Mouse (Mus musculus): ENCODE results near the gene Msrb3.

Msrb3 gene

DNA sequence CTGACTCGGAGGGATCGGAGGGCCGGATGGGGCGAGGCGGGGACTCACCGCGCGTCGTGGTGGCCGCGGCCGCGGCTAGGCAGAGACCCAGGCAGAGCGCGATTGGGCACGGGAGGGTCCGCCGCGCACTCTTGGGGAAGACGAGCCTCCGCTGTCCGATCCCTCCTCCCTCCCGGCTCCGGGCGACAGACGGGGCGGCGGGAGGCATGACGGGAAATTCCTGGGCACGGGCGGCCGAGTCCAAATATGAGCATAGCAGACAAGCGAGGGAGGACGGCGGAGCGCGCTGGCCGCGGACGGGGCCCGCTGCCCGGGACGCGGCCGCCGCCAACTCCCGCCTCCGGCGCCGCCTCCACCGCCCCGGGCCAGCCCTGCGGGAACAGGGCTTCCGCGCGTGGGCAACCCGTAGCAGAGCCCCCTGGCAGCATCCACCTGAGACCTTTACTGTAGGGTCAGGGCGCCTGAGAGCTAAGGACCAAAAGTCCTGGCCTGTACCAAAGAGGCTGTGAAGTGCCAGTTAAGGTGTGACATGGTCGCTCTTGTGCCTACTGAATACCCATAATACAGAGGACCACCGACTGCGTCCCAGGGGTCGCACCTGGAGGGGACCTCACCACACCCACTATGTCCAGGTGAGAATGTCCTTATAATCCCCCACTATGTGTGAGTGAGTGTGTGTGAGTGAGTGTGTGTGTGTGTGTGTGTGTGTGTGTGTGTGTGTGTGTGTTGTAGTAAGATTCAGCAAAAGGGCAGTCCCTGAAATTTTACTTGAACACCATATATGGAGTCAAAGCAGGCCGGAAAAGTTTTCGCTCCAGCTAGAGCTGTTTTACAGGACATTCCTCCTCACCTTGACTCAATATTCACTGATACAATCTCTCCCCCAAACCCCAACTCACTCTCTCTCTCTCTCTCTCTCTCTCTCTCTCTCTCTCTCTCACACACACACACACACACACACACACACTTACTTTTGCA, at the start of gene Msrb3:
Gene Msrb3 (minus strand): TSS at position 317 of the 978 bp plus-strand sequence.
- peak; percentile 58 for DNase-seq

DNA sequence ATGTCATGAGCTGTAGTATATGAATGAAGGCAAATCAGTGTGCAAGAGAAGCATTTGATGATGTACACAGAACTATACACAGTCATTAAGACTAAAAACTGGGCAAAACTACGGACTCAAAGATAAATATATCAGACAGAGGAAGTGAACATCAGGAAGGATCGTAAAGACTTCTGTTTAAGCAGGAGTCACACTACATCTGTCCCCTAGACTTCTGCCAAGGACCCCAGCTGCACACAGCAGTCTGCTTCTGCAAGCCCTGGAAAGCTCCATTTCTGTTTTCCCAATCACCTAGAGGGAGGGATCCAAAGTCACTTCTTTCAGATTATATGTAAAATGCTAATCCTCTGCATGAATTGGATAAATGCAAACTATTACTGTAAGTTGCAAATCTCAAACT, 49.6 kb upstream of the Msrb3 start:
- DNase-seq: no peak

DNA sequence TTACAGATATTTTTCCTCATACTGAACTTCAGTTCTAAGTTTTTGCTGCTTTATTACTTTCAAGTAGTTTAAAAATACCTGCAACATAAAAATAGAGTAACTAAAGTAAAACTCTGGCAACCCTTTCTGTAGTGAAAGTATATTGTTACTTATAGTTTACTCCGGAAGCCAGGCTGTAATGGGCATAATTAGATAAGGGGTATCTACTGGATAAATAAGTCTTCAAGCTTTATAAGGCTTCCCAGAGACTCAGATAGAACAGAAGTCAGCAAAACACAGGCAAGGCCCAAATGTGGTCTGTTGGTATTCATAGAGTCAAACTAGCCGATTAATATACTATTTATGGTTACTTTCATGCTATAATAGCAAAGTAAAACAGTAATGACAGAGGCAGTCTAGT, 48.9 kb upstream of the Msrb3 start:
- no peak for DNase-seq

DNA sequence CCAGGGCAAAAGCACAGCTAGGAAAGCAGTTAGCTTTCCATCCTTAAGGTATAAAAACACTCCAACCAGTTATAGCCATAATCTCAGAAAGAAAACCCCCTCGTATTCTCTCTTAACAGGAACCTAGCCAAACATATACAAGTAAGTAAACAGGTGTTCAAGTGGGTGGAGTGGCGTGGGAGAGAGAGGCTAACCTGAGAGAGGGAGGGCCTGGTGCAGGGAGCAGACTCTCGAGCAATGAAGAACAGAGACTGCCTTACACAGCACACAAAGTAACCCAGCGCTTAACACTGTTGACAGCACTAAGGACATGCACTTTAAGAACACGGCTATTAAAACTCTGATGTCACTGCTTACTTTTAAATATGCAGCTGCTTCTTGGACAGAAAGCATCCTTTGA, 47.9 kb upstream of the Msrb3 start:
- no peak for DNase-seq

DNA sequence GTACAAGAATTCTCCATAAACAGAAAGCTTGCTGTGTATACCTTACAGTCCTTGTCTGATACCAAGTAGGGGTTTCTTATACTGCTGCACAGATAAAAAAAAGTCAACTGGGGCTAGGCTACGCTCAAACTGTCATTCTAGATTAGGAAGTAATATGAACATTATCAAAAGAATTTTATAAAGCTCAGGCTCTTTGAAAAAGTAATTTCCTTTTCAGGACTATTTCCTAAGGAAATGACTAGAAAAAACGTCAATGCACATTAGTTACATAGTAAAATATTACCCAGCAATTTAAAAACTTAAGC, 40.0 kb upstream of the Msrb3 start:
- no peak for DNase-seq

DNA sequence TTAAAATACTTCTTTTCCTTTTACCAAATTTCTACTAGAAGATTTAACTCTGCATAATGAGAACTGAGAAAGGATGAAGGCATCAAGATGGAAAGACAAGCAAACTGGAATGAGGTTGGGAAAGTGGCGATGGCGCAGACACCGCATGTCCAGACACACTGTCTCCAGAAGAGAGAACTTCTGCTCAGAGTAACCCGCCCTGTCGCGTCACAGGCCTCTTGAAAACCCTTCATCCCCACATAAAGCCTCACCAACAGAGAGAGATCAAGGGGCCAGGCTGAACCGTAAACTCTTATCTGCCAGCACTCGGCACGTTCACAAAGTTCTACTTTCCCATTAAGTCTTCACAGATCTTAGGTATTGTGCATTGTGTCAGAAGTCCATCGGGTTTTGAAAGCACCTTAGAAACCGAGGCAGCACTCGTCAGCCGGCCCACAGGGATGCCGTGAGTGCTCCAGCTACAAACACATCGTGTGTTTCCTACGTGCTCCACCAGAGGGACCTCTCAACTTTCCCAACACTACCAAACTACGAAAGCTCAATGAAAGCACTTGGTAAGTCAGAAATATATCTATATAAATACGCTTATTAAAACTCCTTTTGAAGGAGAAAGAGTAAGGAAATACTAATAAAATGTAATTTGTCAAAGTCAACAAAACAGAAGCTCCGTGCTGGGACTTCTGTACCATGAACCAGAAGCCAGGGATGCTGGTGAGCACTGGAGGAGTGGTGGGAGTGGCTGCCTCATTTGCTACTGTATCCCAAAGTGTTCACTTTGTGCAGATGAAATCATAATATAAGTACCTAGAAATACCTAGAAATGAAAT, 39.4 kb upstream of the Msrb3 start:
- DNase-seq: peak; percentile 50

DNA sequence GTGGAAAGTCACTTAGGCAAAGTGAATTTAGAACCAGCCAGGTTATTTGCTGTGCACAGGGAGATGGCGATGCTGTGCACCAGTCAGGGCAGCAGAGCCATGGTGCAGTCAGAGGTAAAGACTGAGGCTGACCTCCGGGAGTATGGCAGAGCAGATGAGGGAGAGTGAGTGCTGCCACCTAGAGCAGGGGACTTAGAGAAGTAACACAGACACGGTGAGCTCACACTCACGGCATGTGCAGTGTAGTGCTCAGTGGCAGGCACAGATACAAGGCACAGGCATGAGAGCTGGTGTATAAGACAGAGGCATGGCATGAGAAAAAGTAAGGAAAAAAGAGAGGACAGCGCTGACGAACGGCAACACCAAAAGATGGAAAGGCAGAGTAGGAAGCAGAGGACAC, 30.6 kb upstream of the Msrb3 start:
- no peak for DNase-seq

DNA sequence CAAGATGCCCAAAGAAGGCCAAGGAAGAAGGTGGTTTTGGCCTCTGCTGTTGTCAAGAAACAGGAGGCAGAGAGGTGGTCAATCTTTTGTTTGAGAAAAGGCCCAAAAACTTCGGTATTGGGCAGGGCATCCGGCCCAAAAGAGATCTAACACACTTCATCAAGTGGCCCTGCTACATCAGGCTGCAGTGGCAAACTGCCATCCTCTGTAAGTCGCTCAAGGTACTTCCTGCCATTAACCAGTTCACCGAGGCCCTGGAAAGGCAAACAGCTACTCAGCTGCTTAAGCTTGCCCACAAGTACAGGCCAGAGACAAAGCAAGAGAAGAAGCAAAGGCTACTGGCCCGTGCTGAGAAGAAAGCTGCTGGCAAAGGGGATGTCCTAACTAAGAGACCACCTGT, 29.3 kb upstream of the Msrb3 start:
- DNase-seq: no peak

DNA sequence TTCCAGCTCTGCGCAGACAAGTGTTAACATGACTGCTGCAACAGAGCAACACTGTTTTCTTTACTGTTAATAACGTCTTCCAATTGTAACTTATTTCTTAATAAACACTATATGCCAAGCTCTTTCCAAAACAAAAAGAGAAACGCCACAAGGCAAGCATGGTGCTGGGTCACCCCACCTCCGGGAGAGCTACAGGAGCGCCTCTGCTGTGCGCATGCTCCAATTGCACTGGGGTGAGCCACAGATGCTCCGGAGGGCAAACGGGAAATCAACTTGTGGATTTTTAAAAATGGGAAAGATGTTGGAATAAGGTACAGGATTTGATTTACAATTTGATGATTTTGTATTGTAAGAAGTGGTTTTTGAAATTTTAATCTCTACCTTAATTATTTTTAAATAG, 27.3 kb upstream of the Msrb3 start:
- no peak for DNase-seq

DNA sequence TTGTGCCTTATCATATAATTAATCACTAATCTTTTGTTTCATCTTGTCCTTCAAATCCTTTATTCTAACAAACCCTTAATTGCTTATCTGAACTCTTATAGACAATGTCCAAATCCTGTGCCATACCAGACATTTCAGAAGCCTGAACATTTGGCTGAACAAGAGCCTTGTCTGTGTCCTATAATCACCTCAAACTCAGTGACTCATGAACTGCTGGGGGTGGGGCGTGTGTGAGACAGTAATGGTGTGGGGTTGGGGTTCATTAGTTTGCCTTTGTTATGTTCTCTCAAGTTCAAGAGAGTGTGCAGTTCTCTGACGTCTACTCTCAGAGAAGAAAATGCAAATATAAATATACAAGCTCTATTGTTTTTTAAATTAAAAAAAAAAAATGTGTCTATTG, 22.6 kb upstream of the Msrb3 start:
- no peak for DNase-seq

DNA sequence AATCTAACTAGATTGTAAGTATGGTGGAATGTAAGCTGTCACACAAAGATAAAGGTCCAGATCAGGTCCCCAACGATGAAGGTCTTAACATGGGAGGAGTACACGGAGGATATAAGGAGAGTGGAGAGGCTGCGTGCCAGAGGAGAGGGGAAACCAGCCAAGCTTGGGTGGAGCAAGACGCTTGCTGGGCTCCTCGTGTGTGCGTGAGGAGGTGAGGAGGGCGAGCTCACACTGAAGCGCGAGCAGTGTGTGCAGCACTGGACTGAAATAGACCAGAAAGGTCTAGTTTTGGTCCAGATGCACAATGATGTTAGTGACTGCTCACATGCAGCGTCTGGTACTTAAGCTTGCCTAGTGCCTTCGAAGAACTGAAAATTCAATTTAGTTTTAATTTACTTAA, 21.7 kb upstream of the Msrb3 start:
- no peak for DNase-seq

DNA sequence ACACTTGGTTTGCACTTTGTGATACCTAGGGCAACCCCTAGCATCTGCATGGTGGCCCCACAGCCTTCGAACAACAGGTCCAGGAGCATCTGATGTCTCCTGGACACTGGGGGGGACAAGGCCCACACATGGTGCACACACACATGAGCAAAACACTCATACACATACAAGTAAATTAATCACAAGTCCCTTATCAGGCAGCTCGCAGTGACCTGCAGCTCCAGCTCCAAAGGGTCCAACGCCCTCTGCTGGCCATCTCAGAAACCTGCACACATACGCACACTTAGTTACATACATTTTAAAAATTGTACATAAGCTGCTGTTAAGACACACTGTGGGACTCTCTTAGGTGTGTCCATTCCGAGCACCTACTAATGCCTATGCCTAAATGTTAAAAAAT, 17.3 kb upstream of the Msrb3 start:
- no peak for DNase-seq

DNA sequence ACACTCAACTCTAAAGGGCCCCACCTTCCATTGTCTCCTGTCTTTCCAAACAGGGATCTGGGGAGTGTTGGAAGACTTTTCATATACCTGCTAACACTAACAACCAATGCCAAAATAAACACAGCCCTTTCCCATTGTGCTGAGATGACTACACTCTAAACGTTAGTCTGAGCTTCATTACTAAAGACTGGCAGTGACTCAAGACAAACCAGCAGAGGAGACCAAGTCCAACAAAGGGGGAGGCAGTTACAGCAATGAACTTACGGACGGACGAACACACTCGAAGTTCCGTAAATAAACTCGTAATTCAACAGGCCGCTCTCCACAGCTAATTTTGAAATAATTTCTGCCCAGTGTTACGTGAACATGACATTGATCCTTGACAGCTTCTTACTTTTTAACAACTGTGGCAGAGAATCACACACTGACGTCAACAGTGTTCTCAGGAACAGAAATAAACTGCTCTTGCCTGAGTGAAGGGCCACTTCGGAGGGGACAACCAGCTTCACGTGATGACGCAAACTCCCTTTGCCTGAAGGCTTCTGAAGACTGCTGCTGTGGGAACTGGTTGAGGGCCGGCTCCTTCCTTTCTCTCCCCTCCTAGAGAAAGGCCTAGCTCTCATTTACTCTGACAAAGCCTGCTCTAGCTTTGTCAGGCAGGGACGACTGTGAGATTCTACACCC, 16.2 kb upstream of the Msrb3 start:
- no peak for DNase-seq

DNA sequence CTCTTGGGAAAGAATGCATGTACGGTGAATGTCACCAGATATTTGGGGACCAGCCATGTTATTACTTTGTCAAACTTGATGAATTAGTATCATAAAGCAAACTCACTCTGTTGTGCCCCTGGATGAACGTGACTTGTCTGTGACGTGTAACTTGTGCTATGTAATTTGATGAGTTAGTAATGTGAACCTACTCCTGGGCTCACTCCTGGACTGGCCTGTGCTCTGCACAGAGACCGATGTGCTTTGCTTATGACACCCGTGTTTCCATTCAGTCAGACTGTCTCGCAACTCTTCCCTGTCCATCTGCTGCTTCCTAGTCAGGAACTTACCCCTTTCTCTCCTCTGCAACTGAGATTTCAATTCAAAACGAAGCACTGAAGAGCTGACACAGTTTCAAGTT, 15.4 kb upstream of the Msrb3 start:
- no peak for DNase-seq

DNA sequence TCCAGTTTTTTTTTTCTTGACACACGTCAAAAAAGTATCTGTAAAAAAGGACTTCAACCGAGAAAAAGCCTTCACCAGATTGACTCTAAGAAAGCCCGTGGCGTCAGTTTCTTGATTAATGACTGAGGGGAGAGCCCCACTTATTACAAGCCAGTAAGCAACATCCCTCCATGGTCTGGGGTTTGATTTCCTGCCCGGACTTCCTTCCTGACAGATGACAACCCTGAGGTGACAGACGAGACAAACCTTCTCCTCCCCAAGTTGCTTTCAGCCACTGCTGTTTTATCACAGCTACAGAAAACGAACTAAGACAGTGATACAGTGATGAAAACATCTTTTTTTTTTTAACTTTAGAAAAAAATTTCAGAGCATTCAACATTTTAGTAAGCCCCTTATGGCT, 14.9 kb upstream of the Msrb3 start:
- DNase-seq: no peak

DNA sequence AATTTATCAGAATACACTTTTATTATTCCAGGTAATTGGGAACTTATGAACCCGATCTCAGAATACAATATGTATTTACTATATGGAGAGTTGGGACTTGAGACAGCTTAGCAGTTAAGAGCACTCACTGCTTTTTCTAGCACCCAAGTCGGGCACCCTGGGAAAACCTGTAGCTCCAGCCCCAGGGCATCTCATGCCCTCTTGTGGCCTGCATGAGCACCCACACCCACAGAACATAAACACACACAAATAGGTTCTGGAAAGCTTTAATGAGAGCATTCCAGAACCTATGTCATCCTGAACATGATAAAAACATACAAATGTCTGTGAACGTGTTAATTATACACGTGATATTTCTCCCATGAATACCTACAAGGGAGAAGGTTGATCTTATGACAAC, 13.1 kb upstream of the Msrb3 start:
- no peak for DNase-seq

DNA sequence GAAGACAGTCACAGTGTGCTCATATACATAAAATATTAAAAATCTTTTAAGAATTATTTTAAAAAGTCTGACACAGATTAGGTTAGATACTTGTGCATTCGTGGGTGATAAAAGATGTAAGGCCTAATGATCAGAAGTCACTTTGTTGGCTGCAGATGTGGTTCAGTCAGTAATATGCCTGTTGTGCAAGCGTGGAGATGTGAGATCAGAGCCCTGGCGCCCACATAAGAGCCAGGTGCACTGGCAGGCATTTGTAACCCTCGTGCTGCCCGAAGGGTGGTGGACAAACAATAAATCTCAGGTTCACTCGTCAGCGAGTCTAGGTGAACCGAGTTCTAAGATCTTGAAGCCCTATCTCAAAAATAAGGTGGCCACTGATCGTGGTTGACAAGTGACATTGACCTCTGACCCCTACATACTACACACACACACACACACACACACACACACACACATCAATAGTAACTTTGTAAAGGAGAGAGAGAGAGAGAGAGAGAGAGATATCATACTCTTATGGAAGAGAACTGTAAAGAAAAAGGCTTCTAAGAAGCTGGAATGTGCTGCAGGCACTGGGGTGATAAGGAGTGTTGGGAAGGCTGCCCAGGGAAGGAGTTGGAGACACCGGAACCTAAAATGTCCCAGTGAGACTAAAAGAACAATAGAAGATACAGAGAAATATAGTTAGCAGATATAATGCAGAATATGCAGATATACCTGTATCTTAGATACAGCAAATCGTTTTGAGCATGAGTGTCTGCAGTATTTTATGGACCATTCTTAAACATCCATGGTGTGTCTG, 10.1 kb upstream of the Msrb3 start:
- no peak for DNase-seq

DNA sequence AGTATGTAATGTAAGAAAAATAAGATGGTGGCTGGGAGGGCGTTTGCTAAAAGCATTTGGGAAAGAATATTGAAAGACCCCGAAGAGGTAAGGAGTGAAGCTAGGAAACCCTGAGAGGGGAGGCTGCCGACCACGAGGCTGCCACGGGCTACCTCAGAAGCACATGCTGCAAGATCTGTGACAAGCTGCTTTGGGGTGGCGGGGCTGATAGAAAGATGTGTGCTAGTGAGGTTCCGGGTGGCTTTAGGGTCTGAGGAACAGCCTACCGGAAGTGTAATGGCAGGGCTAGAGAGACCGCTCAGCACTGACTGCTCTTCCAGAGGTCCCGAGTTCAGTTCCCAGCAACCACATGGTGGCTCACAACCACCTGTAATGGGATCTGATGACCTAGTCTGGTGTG, 5.8 kb upstream of the Msrb3 start:
- DNase-seq: no peak

DNA sequence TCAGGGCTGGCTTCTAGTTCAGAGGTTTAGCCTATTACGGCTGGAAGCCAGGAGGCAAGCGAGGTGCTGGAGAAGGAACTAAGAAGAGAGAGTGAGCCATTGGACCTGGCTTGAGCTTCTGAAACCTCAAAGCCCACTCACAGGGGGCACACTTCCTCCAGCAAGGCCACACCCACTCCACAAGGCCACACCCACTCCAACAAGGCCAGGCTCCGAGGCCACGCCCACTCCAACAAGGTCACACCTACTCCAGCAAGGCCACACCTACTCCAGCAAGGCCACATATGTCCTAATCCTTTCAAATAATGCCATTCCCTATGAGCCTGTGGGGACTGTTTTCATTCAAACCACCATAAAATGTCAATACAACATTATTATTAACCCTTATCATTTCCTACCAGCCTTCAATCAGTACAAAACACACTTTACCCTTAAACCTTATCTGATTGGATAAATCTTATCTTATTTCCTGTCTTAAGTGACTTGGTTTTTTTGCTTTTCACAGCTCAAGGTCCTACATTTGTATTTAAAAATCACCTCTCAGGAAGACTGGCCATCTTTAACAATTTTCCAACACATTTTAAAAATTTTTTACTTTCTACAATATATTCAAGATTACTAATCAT, 5.1 kb upstream of the Msrb3 start:
- DNase-seq: no peak

DNA sequence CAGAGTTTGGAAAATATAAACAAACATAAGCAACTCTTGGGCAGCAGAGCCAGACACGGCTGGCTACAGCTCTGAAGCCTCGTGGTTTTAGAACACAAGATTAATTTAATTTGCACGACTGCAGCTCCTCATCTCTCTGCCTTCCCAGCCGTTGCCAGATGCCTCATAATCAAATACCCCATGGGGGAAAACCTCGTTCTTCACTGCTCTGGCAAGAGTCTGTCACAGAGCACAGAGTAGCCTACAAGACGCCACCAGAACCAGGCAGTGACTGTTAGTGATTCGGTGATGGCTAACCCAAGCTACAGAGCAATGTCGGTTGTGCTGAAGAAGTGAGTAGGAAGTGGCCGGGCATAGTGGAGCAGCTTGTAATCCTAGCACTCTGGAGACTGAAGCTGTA, 2.8 kb upstream of the Msrb3 start:
- no peak for DNase-seq

DNA sequence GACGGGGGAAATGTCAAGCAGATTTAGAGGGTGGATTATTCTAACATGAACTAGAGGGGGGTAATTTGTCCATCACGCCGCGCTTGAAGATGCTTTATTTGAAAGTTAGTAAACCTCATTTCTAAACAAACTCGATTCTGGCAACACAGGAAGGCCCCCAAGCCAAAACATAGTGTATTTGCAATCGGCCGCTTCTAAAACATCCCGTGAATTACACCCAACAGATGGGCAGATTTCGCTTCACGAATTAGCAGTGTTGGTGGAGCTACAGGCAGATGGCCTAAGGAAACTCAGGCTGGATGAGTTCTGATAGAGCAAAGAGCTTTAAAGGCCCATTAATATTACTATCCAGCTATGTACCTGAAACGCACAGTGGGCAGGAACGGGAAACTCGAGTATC, 1.2 kb upstream of the Msrb3 start:
- no peak for DNase-seq

DNA sequence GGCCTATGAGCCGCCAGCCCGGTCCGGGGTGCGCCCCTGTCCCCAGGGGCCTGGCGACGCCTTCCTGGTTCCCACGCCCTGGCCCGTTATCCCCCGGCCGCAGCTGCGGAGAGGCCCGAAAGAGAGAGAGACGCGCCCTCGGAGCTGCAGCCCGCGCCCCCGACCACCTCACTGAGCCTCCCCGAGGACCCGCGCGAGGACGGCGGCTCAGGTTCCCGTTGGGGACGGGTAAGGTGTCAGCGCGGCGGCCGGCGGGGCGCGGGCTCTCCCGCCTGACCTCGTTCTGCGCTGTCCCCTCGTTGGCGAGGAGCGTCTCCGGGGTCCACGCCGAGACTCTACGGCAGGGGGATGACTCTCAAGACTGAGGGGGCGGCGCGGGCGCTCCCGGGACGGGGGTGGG, 544 bp downstream of the Msrb3 start:
- no peak for DNase-seq

Measured in right cerebral cortex, postnatal 4 days (tissue).